Mouse (Mus musculus) thymus, adult 2 months (tissue): Measurements from ENCODE around the gene Map4k1.

Experiments used
- CTCF ChIP-seq: fragments of 200-500 bp; IDR thresholded peaks from 2 replicates; pipeline ENCODE4 v1.5.1; 2012; ENCODE audit warnings: mild to moderate bottlenecking, control low read depth, low read length, moderate library complexity, borderline replicate concordance; ENCODE audit not compliant: control insufficient read depth, poor library complexity, insufficient read depth; ENCODE audit errors: extremely low read depth
- POLR2A ChIP-seq: fragments of 200-500 bp; IDR thresholded peaks from 2 replicates; pipeline ENCODE4 v1.6.1; 2012; ENCODE audit warnings: mild to moderate bottlenecking, low read length, control low read depth, moderate library complexity; ENCODE audit not compliant: control insufficient read depth, poor library complexity, insufficient read depth; ENCODE audit errors: extremely low read depth

GRCm38 (mm10) chr7:28977556-28977955 lies 4.3 kb upstream of the Map4k1 start:
- TF ChIP-seq CTCF (no peak), POLR2A (no peak)
